Mouse (Mus musculus) liver, embryonic 11.5 days (tissue): Measurements from ENCODE around the gene Hoxc12. TPM values are rescaled to one million over a fixed set of nuclear protein-coding genes. Genes with fewer than 3 reads are reported as not detected.

Source experiments
- ATAC-seq: fragments of 200-750 bp; cut with Nextera tagmentation; replicated peaks from 2 replicates; pipeline ENCODE4 v1.8.0; 2017; ENCODE audit warnings: moderate number of reproducible peaks, mild to moderate bottlenecking, moderate TSS enrichment, moderate library complexity; ENCODE audit not compliant: low FRiP score
- DNase-seq: peaks from one replicate; pipeline ENCODE4 v3.0.0-alpha.2; 2017; ENCODE audit warnings: low spot score
- H3K27ac ChIP-seq: fragments of 300-500 bp; sonication (generic); 2 replicates; pipeline ENCODE4 v1.5.1; 2014; ENCODE audit warnings: mild to moderate bottlenecking, low read depth, low read length, control low read depth
- H3K27me3 ChIP-seq: fragments of 300-500 bp; sonication (generic); replicated peaks from 2 replicates; pipeline ENCODE4 v1.6.1; 2014; ENCODE audit warnings: low read length, mixed read lengths; ENCODE audit not compliant: control insufficient read depth, insufficient read depth
- H3K36me3 ChIP-seq: fragments of 300-500 bp; sonication (generic); 2 replicates; pipeline ENCODE4 v1.6.1; 2014; ENCODE audit warnings: mild to moderate bottlenecking, low read length, moderate library complexity, mixed read lengths; ENCODE audit not compliant: control insufficient read depth, insufficient read depth
- H3K4me1 ChIP-seq: fragments of 300-500 bp; sonication (generic); replicated peaks from 2 replicates; pipeline ENCODE4 v1.6.1; 2014; ENCODE audit warnings: low read length, mixed read lengths; ENCODE audit not compliant: control insufficient read depth, insufficient read depth
- H3K4me2 ChIP-seq: fragments of 300-500 bp; sonication (generic); 2 replicates; pipeline ENCODE4 v1.6.1; 2014; ENCODE audit warnings: mild to moderate bottlenecking, control low read depth, moderate library complexity
- H3K4me3 ChIP-seq: fragments of 300-500 bp; sonication (generic); 2 replicates; pipeline ENCODE4 v1.5.1; 2014; ENCODE audit warnings: low read depth, low read length, control low read depth
- H3K9ac ChIP-seq: fragments of 300-500 bp; sonication (generic); 2 replicates; pipeline ENCODE4 v1.6.1; 2014; ENCODE audit warnings: low read depth, low read length, control low read depth
- H3K9me3 ChIP-seq: fragments of 300-500 bp; sonication (generic); 2 replicates; pipeline ENCODE4 v1.6.1; 2016; ENCODE audit warnings: low read length, inconsistent platforms, mixed read lengths; ENCODE audit not compliant: control insufficient read depth
- WGBS: fragments of 180-500 bp; shearing (Covaris S2); extraction: QIAGEN DNeasy Blood & Tissue Kit; methylation state at CpG from one replicate; pipeline ENCODE4 v1.1.7; 2014; 5-methylcytosine and 5-hydroxymethylcytosine counted together
- polyA plus RNA-seq: library from polyadenylated mRNA; unstranded; fragments of >200 nt; fragmentation: Nextera tagmentation; extraction: Ambion mirVana; gene quantifications from 2 replicates; pipeline ENCODE4 v1.2.1, GENCODE M21; 2014

The Hoxc12 gene
- not detected in 2 replicates for polyA plus RNA-seq

DNA sequence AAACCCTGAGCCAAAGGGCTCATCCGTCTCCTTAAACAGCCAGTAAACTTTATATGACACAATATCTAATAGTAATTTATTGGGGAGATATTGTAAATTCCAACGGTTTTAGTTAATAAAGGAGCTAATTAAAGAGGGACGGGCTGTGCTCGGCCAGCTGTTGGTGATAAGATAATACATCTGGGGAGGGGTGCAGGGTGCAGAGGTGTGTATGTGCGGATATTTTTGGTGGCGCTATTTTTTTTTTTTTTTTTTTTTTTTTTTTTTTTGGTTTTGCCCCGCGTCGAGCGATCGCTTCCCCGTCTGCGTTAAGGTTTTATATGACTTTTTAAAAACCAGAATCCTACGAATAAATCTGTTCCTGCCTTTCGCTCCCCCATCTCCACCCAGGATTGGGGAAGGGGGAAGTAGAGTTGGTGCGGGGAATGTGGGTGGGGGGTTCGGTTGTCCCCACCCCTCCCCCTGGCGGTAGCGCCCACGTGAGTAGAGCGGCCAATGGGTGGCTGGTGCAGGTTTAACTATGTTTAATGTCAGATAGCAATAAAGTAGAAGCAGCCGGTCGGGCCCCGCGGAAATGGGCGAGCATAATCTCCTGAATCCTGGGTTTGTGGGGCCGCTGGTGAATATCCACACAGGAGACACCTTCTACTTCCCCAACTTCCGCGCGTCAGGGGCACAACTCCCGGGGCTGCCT lies at the start of gene Hoxc12:
TSS of gene Hoxc12 (plus strand) at position 479 of the 694 bp plus-strand sequence.
- H3K4me1 ChIP-seq, result no peaks in the 10 kb centered on the region
- 4% methylated on average over 31 of the region's 31 CpGs for WGBS
- no peak within 1 kb of the TSS for H3K4me2 ChIP-seq

GRCm38 (mm10) chr15:102895115-102895514 lies 41.4 kb upstream of the Hoxc12 start:
- Histone ChIP-seq H3K4me3 (no peak overlapping the region), H3K9me3 (no peaks in the 10 kb centered on the region), H3K4me2 (no peak overlapping the region), H3K36me3 (no peaks in the 10 kb centered on the region), H3K4me1 (no peaks in the 10 kb centered on the region), H3K27ac (no peak overlapping the region), H3K27me3 (peaks cover 2% of the 10 kb centered on the region; the same call in 1 of the 2 replicates), H3K9ac (no peak overlapping the region)
- no peak for ATAC-seq
- no peak for DNase-seq
- WGBS, result 77% methylated on average over 6 of the region's 6 CpGs

More for the DNA sequence above, at the start of gene Hoxc12:
- no peaks in the 10 kb centered on the region for H3K9me3 ChIP-seq
- ATAC-seq, result no peak
- H3K27me3 ChIP-seq, result peaks cover 100% of the 10 kb centered on the region
- no peaks in the 10 kb centered on the region for H3K36me3 ChIP-seq
- H3K4me3 ChIP-seq, result no peak within 1 kb of the TSS
- no peak within 1 kb of the TSS for H3K9ac ChIP-seq
- no peak within 1 kb of the TSS for H3K27ac ChIP-seq
- no peak for DNase-seq

GRCm38 (mm10) chr15:102904946-102905345 lies 31.6 kb upstream of the Hoxc12 start:
- Histone ChIP-seq H3K4me2 (no peak overlapping the region), H3K9me3 (no peaks in the 10 kb centered on the region), H3K36me3 (no peaks in the 10 kb centered on the region), H3K27ac (no peak overlapping the region), H3K4me3 (no peak overlapping the region), H3K4me1 (no peaks in the 10 kb centered on the region), H3K27me3 (peaks cover 61% of the 10 kb centered on the region), H3K9ac (no peak overlapping the region)
- DNase-seq (no peak), ATAC-seq (no peak)
- WGBS, result 31% methylated on average over 1 of the region's 1 CpGs

DNA sequence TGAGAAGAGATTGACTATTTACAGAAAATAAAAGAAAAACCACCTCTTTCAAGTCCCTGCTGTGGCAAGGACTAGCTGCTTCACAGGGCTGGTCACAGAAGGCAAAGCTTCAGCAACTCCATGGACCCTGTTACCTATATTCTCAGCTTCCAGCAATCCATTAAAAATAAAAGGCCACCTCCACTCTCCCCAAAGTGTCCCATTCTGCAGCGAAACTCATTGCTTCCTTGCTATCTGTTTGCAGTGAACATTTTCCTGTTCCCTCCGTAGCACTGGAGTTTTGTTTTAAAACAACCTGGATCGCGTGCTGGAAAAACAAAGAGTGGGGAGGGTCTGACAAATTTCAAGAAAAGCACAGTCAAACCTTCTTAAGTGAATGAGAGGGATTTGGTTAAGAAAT lies 27.0 kb upstream of the Hoxc12 start:
- Histone ChIP-seq H3K4me3 (no peak overlapping the region), H3K27me3 (peaks cover 89% of the 10 kb centered on the region), H3K9ac (no peak overlapping the region), H3K27ac (no peak overlapping the region), H3K9me3 (no peaks in the 10 kb centered on the region), H3K36me3 (no peaks in the 10 kb centered on the region), H3K4me2 (no peak overlapping the region), H3K4me1 (no peaks in the 10 kb centered on the region)
- 1% methylated on average over 4 of the region's 4 CpGs for WGBS
- DNase-seq, result no peak
- ATAC-seq, result no peak

DNA sequence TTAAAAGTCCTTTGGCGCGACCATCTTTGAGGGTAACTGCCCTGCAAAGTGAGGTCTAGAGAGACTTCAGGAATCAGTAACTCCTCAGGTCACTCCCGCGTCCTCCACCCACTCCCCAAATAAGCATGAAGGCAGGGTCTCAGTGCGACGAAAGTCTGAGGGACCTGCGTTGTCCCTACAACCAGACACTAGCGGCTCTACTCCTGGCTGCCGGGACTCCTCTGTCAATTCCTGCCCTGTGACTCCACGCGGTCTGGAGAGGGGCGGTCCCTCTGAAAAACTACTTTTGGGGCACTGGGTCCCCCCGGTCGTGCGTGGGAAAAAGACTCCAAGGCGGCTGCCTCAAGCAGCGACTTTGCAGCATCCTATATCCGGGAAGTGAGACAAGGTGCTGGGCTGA lies 26.5 kb upstream of the Hoxc12 start:
- Histone ChIP-seq H3K9ac (no peak overlapping the region), H3K36me3 (no peaks in the 10 kb centered on the region), H3K4me1 (no peaks in the 10 kb centered on the region), H3K27me3 (peaks cover 90% of the 10 kb centered on the region), H3K27ac (no peak overlapping the region), H3K4me3 (no peak overlapping the region), H3K9me3 (no peaks in the 10 kb centered on the region), H3K4me2 (no peak overlapping the region)
- no peak for ATAC-seq
- no peak for DNase-seq
- WGBS, result 2% methylated on average over 18 of the region's 18 CpGs

GRCm38 (mm10) chr15:102910496-102911095 lies 26.0 kb upstream of the Hoxc12 start:
- Histone ChIP-seq H3K4me1 (no peaks in the 10 kb centered on the region), H3K27me3 (peaks cover 87% of the 10 kb centered on the region), H3K4me2 (no peak overlapping the region), H3K27ac (no peak overlapping the region), H3K36me3 (no peaks in the 10 kb centered on the region), H3K9me3 (no peaks in the 10 kb centered on the region), H3K9ac (no peak overlapping the region), H3K4me3 (no peak overlapping the region)
- ATAC-seq (no peak), DNase-seq (no peak)
- 4% methylated on average over 22 of the region's 22 CpGs for WGBS

DNA sequence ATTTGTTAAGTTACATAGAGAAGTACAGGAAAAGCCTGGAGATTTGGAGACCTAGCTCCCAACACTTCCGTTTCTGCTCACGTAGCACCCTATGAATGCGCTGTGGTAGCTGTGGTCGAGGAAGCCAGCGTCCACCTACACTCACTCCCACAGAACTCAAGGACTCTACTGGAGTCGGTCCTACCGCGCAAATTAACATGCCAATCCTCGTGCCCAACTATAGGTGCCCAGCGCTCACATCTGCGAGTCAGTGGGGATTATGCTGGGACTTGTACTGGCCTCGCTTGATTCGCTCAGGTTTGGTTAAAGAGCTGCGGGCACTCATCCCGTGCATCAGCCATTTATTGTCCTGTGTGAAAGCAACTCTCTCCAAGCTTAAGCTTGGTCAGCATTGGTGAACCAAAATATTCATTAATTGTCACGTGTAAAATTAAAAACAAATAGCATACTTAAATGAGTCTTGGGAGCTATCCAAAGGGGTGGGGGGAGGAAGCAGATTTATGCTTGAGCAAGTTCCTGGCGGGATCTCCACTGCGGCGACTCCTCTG lies 23.4 kb upstream of the Hoxc12 start:
- Histone ChIP-seq H3K4me2 (no peak overlapping the region), H3K27me3 (peaks cover 90% of the 10 kb centered on the region), H3K4me3 (no peak overlapping the region), H3K36me3 (no peaks in the 10 kb centered on the region), H3K9me3 (no peaks in the 10 kb centered on the region), H3K27ac (no peak overlapping the region), H3K9ac (no peak overlapping the region), H3K4me1 (no peaks in the 10 kb centered on the region)
- no peak for DNase-seq
- no peak for ATAC-seq
- WGBS, result 3% methylated on average over 19 of the region's 19 CpGs

DNA sequence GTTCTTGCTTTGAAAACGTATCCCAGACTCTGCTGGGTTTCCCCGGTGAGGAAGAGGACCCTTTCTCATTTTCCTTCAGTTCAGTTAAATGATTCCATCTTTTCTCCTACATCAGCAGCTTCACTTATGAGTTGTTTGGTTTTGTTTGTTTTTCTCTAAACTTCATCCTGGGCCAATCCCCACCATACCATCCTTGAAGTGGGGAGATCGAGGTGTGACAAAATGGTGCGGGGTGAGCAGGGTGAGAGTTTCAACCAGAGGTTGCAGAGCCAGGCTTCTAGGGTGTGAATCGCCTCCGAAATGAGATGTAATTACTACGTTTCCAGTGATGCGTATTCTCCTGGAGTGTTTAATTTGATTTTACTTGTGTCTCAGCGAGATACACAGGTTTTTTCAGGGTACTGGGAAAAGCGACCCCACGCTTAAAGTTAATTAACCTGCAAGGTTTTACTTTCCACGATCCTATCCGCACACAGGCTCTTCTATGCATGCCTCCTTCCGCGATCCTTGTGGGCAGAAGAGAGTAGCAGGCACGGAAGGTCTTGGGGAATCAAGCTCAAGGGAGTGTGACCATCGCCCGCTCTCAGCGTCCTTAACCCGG lies 18.5 kb upstream of the Hoxc12 start:
- H3K9me3 ChIP-seq, result no peaks in the 10 kb centered on the region
- no peaks in the 10 kb centered on the region for H3K36me3 ChIP-seq
- ATAC-seq, result no peak
- no peak for DNase-seq
- 3% methylated on average over 20 of the region's 20 CpGs for WGBS
- no peak overlapping the region for H3K4me3 ChIP-seq
- no peak overlapping the region for H3K27ac ChIP-seq
- no peak overlapping the region for H3K9ac ChIP-seq
- H3K4me1 ChIP-seq, result no peaks in the 10 kb centered on the region
- H3K4me2 ChIP-seq, result no peak overlapping the region
- H3K27me3 ChIP-seq, result peaks cover 93% of the 10 kb centered on the region
